Mouse (Mus musculus) kidney, postnatal 14 days (tissue): ENCODE measurements at regions not wholly inside any gene's neighbourhood (a gene's known extent, or its start where the extent isn't known, plus 50 kb on each side); places are given as distances from the start of the nearest gene placed in this dataset.

Source experiments
- DNase-seq: peaks from one replicate; pipeline ENCODE4 v3.0.0; 2022; ENCODE audit warnings: mixed read lengths

GRCm38 (mm10) chr13:84646899-84647298 is 424.8 kb downstream of the Tmem161b start:
- DNase-seq: no peak

- DNase-seq: no peak
These were observed 426.0 kb downstream of the Tmem161b start for GRCm38 (mm10) chr13:84648056-84648455.

GRCm38 (mm10) chr13:84663967-84664366 is 441.9 kb downstream of the Tmem161b start:
- DNase-seq: no peak

GRCm38 (mm10) chr13:84680971-84681370 is 458.9 kb downstream of the Tmem161b start:
- DNase-seq: no peak

GRCm38 (mm10) chr13:84685930-84686329 is 463.8 kb downstream of the Tmem161b start:
- DNase-seq: no peak

- DNase-seq: no peak
These were observed 471.4 kb downstream of the Tmem161b start for GRCm38 (mm10) chr13:84693462-84693861.

GRCm38 (mm10) chr13:84698472-84699080 is 476.5 kb downstream of the Tmem161b start:
- no peak for DNase-seq

- no peak for DNase-seq
These were observed 448.0 kb upstream of the Ccnh start for GRCm38 (mm10) chr13:84741231-84741630.

GRCm38 (mm10) chr13:84748331-84748730 is 440.9 kb upstream of the Ccnh start:
- DNase-seq: no peak

- DNase-seq: no peak
These were observed 440.0 kb upstream of the Ccnh start for GRCm38 (mm10) chr13:84749214-84749613.

- DNase-seq: no peak
These were observed 439.1 kb upstream of the Ccnh start for GRCm38 (mm10) chr13:84750136-84750535.

- no peak for DNase-seq
These were observed 437.4 kb upstream of the Ccnh start for GRCm38 (mm10) chr13:84751576-84752490.

GRCm38 (mm10) chr13:84752491-84752820 is 436.8 kb upstream of the Ccnh start:
- DNase-seq: no peak

GRCm38 (mm10) chr13:84753751-84754500 is 435.3 kb upstream of the Ccnh start:
- no peak for DNase-seq

GRCm38 (mm10) chr13:84754821-84755725 is 434.1 kb upstream of the Ccnh start:
- no peak for DNase-seq

- no peak for DNase-seq
These were observed 432.3 kb upstream of the Ccnh start for GRCm38 (mm10) chr13:84756796-84757335.

- no peak for DNase-seq
These were observed 431.2 kb upstream of the Ccnh start for GRCm38 (mm10) chr13:84757896-84758567.

- DNase-seq: peak; percentile 57
These were observed 430.7 kb upstream of the Ccnh start for GRCm38 (mm10) chr13:84758568-84758900.

- no peak for DNase-seq
These were observed 430.1 kb upstream of the Ccnh start for GRCm38 (mm10) chr13:84759061-84759460.

- DNase-seq: no peak
These were observed 428.7 kb upstream of the Ccnh start for GRCm38 (mm10) chr13:84760471-84760870.

GRCm38 (mm10) chr13:84760978-84761377 is 428.2 kb upstream of the Ccnh start:
- no peak for DNase-seq

GRCm38 (mm10) chr13:84761821-84762220 is 427.4 kb upstream of the Ccnh start:
- no peak for DNase-seq
